ENCODE assay signal across 26 mouse cellular contexts in the genomic region with DNA sequence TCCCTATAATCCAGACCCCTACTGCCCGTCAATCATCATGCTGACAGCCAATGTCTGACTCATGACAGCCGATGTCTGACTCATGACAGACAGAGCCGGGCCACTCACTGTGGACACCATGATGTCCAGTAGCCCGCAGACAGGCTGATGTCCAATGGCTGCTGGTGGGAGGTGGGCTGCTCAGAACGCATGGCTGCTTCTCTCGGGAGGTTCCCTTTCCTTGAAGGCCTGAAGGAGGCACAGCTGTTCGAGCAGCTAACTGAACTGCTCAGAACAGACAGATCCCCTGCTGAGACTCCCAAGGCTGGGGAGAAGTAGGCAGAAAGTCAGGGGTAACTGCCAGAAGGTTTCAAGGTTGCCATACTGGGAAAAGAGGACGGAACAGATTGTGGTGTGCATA.
A peak's percentile ranks its signal among the peaks of the same experiment; 100 is the strongest.
DNase-seq lines count a peak whose midpoint lies in the region; ATAC-seq lines count a peak whose summit lies in the region.
"Had no signal": no experiment of that assay in that cellular context is flagged by ENCODE, and none has a peak within 500 bp of the region (broad histone marks: within the 10 kb centered on the region; RNA-seq: fewer than 3 reads in every experiment).

No protein-coding gene starts in this region.

- 83% methylated on average over 8 of the region's 8 CpGs for WGBS in forebrain, embryonic 11.5 days
- WGBS in forebrain, embryonic 15.5 days = 78% methylated on average over 8 of the region's 8 CpGs
- 56% methylated on average over 8 of the region's 8 CpGs for WGBS in kidney, embryonic 16.5 days

- H3K9me3 ChIP-seq in forebrain, embryonic 11.5 days (ENCODE audit: control insufficient read depth, low read length) = no peaks in the 10 kb centered on the region
- H3K9me3 ChIP-seq in forebrain, embryonic 15.5 days = no peaks in the 10 kb centered on the region
- H3K9me3 ChIP-seq in kidney, embryonic 16.5 days (ENCODE audit: low read length) = no peaks in the 10 kb centered on the region
- H3K9me3 ChIP-seq: G1E; hindbrain, embryonic 13.5 days; liver, embryonic 12.5 days; neural tube, embryonic 13.5 days had no signal

- H3K36me3 ChIP-seq in forebrain, embryonic 11.5 days (ENCODE audit: control insufficient read depth, insufficient read depth, low read length) = no peaks in the 10 kb centered on the region
- no peaks in the 10 kb centered on the region for H3K36me3 ChIP-seq in forebrain, embryonic 15.5 days
- H3K36me3 ChIP-seq in kidney, embryonic 16.5 days (ENCODE audit: insufficient read depth, low read length) = no peaks in the 10 kb centered on the region
- H3K36me3 ChIP-seq: hindbrain, embryonic 13.5 days; neural tube, embryonic 13.5 days had no signal

- H3K27ac ChIP-seq in forebrain, embryonic 11.5 days (ENCODE audit: low read depth, low read length) = no peak overlapping the region
- H3K27ac ChIP-seq in forebrain, embryonic 15.5 days (replicated peaks) = no peak overlapping the region
- H3K27ac ChIP-seq in kidney, embryonic 16.5 days (ENCODE audit: low read length) = no peak overlapping the region
- H3K27ac ChIP-seq: hindbrain, embryonic 13.5 days; layer of hippocampus, adult 2 months; liver, embryonic 12.5 days; neural tube, embryonic 13.5 days had no signal

- H3K4me1 ChIP-seq in forebrain, embryonic 11.5 days (replicated peaks; ENCODE audit: control insufficient read depth, insufficient read depth, low read length) = no peaks in the 10 kb centered on the region
- H3K4me1 ChIP-seq in forebrain, embryonic 15.5 days = peaks cover 10% of the 10 kb centered on the region
- no peaks in the 10 kb centered on the region; the same call in 1 of the 2 replicates for H3K4me1 ChIP-seq in kidney, embryonic 16.5 days (ENCODE audit: insufficient read depth, low read length)
- H3K4me1 ChIP-seq: liver, embryonic 12.5 days had no signal

- no peak overlapping the region for H3K4me2 ChIP-seq in forebrain, embryonic 11.5 days (ENCODE audit: low read depth, low read length, severe bottlenecking)
- H3K4me2 ChIP-seq in forebrain, embryonic 15.5 days (replicated peaks) = no peak overlapping the region
- no peak overlapping the region for H3K4me2 ChIP-seq in kidney, embryonic 16.5 days (replicated peaks; ENCODE audit: low read depth, low read length)
- H3K4me2 ChIP-seq: heart, embryonic 11.5 days; hindbrain, embryonic 13.5 days; liver, embryonic 12.5 days; midbrain, embryonic 11.5 days; neural tube, embryonic 13.5 days had no signal

- no peaks in the 10 kb centered on the region for H3K27me3 ChIP-seq in forebrain, embryonic 11.5 days (ENCODE audit: control insufficient read depth, insufficient read depth, low read length)
- H3K27me3 ChIP-seq in forebrain, embryonic 15.5 days = no peaks in the 10 kb centered on the region
- H3K27me3 ChIP-seq in kidney, embryonic 16.5 days (ENCODE audit: insufficient read depth, low read length) = no peaks in the 10 kb centered on the region
- H3K27me3 ChIP-seq: CH12.LX; hindbrain, embryonic 13.5 days; liver, embryonic 12.5 days; neural tube, embryonic 13.5 days had no signal

- no peak for ATAC-seq in forebrain, embryonic 11.5 days (replicated peaks; ENCODE audit: low FRiP score)
- no peak for ATAC-seq in forebrain, embryonic 15.5 days (replicated peaks)
- ATAC-seq in kidney, embryonic 16.5 days (ENCODE audit: low FRiP score, low TSS enrichment) = peak; percentile 69
- ATAC-seq: intestine, postnatal 0 days; liver, embryonic 12.5 days; liver, postnatal 0 days had no signal

- H3K4me3 ChIP-seq in forebrain, embryonic 11.5 days (ENCODE audit: low read depth, low read length) = no peak overlapping the region
- no peak overlapping the region for H3K4me3 ChIP-seq in forebrain, embryonic 15.5 days
- H3K4me3 ChIP-seq in kidney, embryonic 16.5 days (ENCODE audit: low read length) = no peak overlapping the region
- H3K4me3 ChIP-seq: hindbrain, embryonic 13.5 days; layer of hippocampus, adult 2 months; liver, embryonic 12.5 days; neural tube, embryonic 13.5 days had no signal

- no peak overlapping the region for H3K9ac ChIP-seq in forebrain, embryonic 11.5 days (ENCODE audit: low read length)
- H3K9ac ChIP-seq in forebrain, embryonic 15.5 days (replicated peaks) = no peak overlapping the region
- no peak overlapping the region for H3K9ac ChIP-seq in kidney, embryonic 16.5 days (replicated peaks; ENCODE audit: low read length)
- H3K9ac ChIP-seq: hindbrain, embryonic 13.5 days; liver, embryonic 12.5 days; liver, postnatal 0 days; neural tube, embryonic 13.5 days had no signal

- DNase-seq in adrenal gland, adult (ENCODE audit: inconsistent age in 2 of 2, low spot score in 1 of 2) = peak; percentile 11 to 57
- no peak for DNase-seq in adrenal gland, adult 18-20 months (ENCODE audit: low spot score in 2 of 2)
- DNase-seq in forebrain, embryonic 11.5 days (ENCODE audit: low spot score) = peak; percentile 31
- no peak for DNase-seq in kidney, adult 9 months
- peak; percentile 9 for DNase-seq in ES-CJ7 (ENCODE audit: low read depth, low spot score)
- no peak for DNase-seq in ovary, postnatal 14 days (ENCODE audit: low spot score)
- DNase-seq: cerebellum, adult 2 months; cerebellum, postnatal 36 days; gastrocnemius, postnatal 25 days; heart, adult 18-20 months; heart, postnatal 36 days; liver, postnatal 0 days; lung, postnatal 36 days; thymus, adult 2 months; thymus, postnatal 36 days had no signal

Comparison
In these comparisons a context has a peak if more than half of its experiments do, and no peak if none do; other contexts are left out.
1. DNase-seq: peak in adrenal gland, adult (2 of 2), forebrain, embryonic 11.5 days (single experiment) and ES-CJ7 (single experiment); none in adrenal gland, adult 18-20 months (0 of 2), kidney, adult 9 months (single experiment) and ovary, postnatal 14 days (single experiment).